Mouse (Mus musculus): ENCODE results near the gene Gm20503.

GRCm38 (mm10) chr4:59009186-59009585 lies 6.2 kb downstream of the Gm20503 start:
- TF ChIP-seq MAX (IDR thresholded peaks at IDR 0.05; ENCODE audit: low read length) (no peak), TBP (conservative IDR thresholded peaks at IDR 0.05; ENCODE audit: low read depth, low read length) (no peak), POLR2AphosphoS2 (IDR thresholded peaks at IDR 0.05; ENCODE audit: low read depth, low read length) (no peak)

Measured in CH12.LX (cell line).